ENCODE assay signal across 23 mouse cellular contexts in the genomic region with DNA sequence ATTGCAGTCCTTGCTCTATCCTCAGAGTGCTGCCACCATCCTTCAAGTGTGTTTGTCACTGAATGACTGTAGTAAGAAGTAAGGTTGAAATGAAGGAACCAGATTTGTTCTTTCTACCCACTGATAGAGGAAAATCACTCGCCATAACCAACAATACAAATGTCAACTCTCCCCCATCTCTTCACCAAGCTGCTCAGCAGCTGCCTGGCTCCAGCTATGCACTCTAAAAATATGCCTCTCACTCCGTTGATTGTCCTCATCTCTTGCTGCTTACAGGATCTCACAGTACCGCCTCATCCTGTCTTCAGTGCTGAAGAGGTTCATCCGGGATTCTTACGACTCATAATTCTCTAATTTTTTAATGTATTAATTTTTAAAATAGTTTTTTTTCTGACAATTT.
DNase-seq lines count a peak whose midpoint lies in the region; ATAC-seq and TF ChIP-seq lines count a peak whose summit lies in the region.
"Had no signal": no experiment of that assay in that cellular context is flagged by ENCODE, and none has a peak within 500 bp of the region (broad histone marks: within the 10 kb centered on the region; RNA-seq: fewer than 3 reads in every experiment).

No protein-coding gene starts in this region.

- no peak overlapping the region for H3K4me3 ChIP-seq in heart, adult 2 months
- no peak overlapping the region for H3K4me3 ChIP-seq in heart, embryonic 14.5 days (ENCODE audit: control insufficient read depth in 1 of 2, insufficient read depth in 1 of 2, low read depth in 1 of 2, low read length in 2 of 2)
- H3K4me3 ChIP-seq: embryonic facial prominence, embryonic 13.5 days; forebrain, embryonic 13.5 days; hindbrain, embryonic 15.5 days had no signal

- no peak overlapping the region for H3K9ac ChIP-seq in heart, adult 2 months (ENCODE audit: low read depth, low read length)
- no peak overlapping the region for H3K9ac ChIP-seq in heart, embryonic 14.5 days (ENCODE audit: low read length)
- H3K9ac ChIP-seq: embryonic facial prominence, embryonic 13.5 days; forebrain, embryonic 13.5 days; forebrain, postnatal 0 days; hindbrain, embryonic 15.5 days had no signal

- DNase-seq in heart, adult 2 months: no peak
- no peak for DNase-seq in heart, adult 18-20 months
- DNase-seq in heart, postnatal 36 days: no peak
- peak; percentile 12 for DNase-seq in layer of hippocampus, adult 9-11 months
- DNase-seq in layer of hippocampus, adult 9-10 months (ENCODE audit: low spot score): no peak
- DNase-seq in kidney, postnatal 14 days: no peak
- DNase-seq: adrenal gland, postnatal 14 days; cerebellum, adult 18-20 months; cerebellum, adult 9-11 months; cerebellum, postnatal 36 days; forebrain, postnatal 0 days; gastrocnemius, postnatal 36 days; heart, postnatal 10 days; kidney, adult 8-10 months had no signal

- TF ChIP-seq CTCF in heart, adult 2 months (IDR thresholded peaks at IDR 0.05): no peak

- no peaks in the 10 kb centered on the region for H3K9me3 ChIP-seq in heart, embryonic 14.5 days (ENCODE audit: control insufficient read depth, low read length)
- H3K9me3 ChIP-seq: embryonic facial prominence, embryonic 13.5 days; forebrain, embryonic 13.5 days; hindbrain, embryonic 15.5 days had no signal

- no peak; the same call in 1 of the 2 replicates for ATAC-seq in heart, embryonic 14.5 days (ENCODE audit: insufficient number of reproducible peaks, insufficient read depth, low FRiP score, low read depth)
- ATAC-seq in megakaryocyte progenitor cell, adult 5-6 weeks (replicated peaks; ENCODE audit: poor library complexity): no peak
- ATAC-seq: activated CD4-positive, CD25-positive, alpha-beta regulatory T cell, adult 4 months; forebrain, embryonic 13.5 days; forebrain, postnatal 0 days; intestine, postnatal 0 days; Patski had no signal

- no peaks in the 10 kb centered on the region for H3K79me2 ChIP-seq in heart, adult 2 months (replicated peaks; ENCODE audit: control insufficient read depth, insufficient read depth, low read length)

- H3K36me3 ChIP-seq in heart, adult 2 months (ENCODE audit: control insufficient read depth, insufficient read depth, low read length): peaks cover 16% of the 10 kb centered on the region
- H3K36me3 ChIP-seq in heart, embryonic 14.5 days (ENCODE audit: control insufficient read depth, insufficient read depth, low read length): no peaks in the 10 kb centered on the region
- H3K36me3 ChIP-seq: embryonic facial prominence, embryonic 13.5 days; hindbrain, embryonic 15.5 days had no signal

- no peak for TF ChIP-seq EP300 in heart, adult 2 months (IDR thresholded peaks at IDR 0.05; ENCODE audit: insufficient read depth, low read depth, low read length)

- intact Hi-C loops in heart, adult 2 months (cut with DNase I): no loop called here
- intact Hi-C loops in heart, postnatal 36 days (cut with DNase I): no loop called here

- peak overlapping the region; percentile 82 for H3K27ac ChIP-seq in heart, adult 2 months
- H3K27ac ChIP-seq in heart, embryonic 14.5 days (replicated peaks in 1 of 2; ENCODE audit: control insufficient read depth in 1 of 2, insufficient read depth in 1 of 2, low read depth in 2 of 2, low read length in 2 of 2): peak overlapping the region; percentile 17 to 31; a peak in 2 of 4 replicates
- H3K27ac ChIP-seq: embryonic facial prominence, embryonic 13.5 days; forebrain, embryonic 13.5 days; hindbrain, embryonic 15.5 days had no signal

- TF ChIP-seq POLR2A in heart, adult 2 months (IDR thresholded peaks at IDR 0.05; ENCODE audit: insufficient read depth, low read depth, low read length): no peak

- 39% methylated on average over 5 of the region's 5 CpGs for WGBS in heart, adult 2 months
- WGBS in heart, embryonic 14.5 days: 26% methylated on average over 5 of the region's 5 CpGs

- no peak overlapping the region for H3K4me2 ChIP-seq in heart, embryonic 14.5 days (ENCODE audit: low read length)
- H3K4me2 ChIP-seq: embryonic facial prominence, embryonic 13.5 days; forebrain, embryonic 13.5 days; hindbrain, embryonic 15.5 days had no signal

- no peaks in the 10 kb centered on the region for H3K27me3 ChIP-seq in heart, adult 2 months (ENCODE audit: control insufficient read depth, insufficient read depth, low read length)
- no peaks in the 10 kb centered on the region for H3K27me3 ChIP-seq in heart, embryonic 14.5 days (ENCODE audit: control insufficient read depth, insufficient read depth, low read length)
- H3K27me3 ChIP-seq: CH12.LX; embryonic facial prominence, embryonic 13.5 days; forebrain, embryonic 13.5 days; hindbrain, embryonic 15.5 days; Patski had no signal

- H3K4me1 ChIP-seq in heart, adult 2 months (ENCODE audit: control insufficient read depth, insufficient read depth, low read length): peaks cover 7% of the 10 kb centered on the region
- H3K4me1 ChIP-seq in heart, embryonic 14.5 days (ENCODE audit: control insufficient read depth in 2 of 2, insufficient read depth in 2 of 2, low read length in 2 of 2): peaks cover 9 to 49% of the 10 kb centered on the region in 2 experiments
- H3K4me1 ChIP-seq: hindbrain, embryonic 15.5 days had no signal
